Mouse (Mus musculus) testis, postnatal 14 days (tissue): Measurements from ENCODE around the gene Cacna1c.

Source experiments
- DNase-seq: peaks from one replicate; pipeline ENCODE4 v3.0.0; 2021; ENCODE audit warnings: low spot score

The Cacna1c gene

GRCm38 (mm10) chr6:118742701-118743100, 453.5 kb downstream of the Cacna1c start:
- DNase-seq = no peak

- DNase-seq = no peak
These were observed 454.4 kb downstream of the Cacna1c start for GRCm38 (mm10) chr6:118741841-118742240.

- DNase-seq = no peak
These were observed 456.1 kb downstream of the Cacna1c start for GRCm38 (mm10) chr6:118739961-118740599.

- DNase-seq = no peak
These were observed 456.9 kb downstream of the Cacna1c start for GRCm38 (mm10) chr6:118739344-118739743.

- no peak for DNase-seq
These were observed 457.6 kb downstream of the Cacna1c start for GRCm38 (mm10) chr6:118738656-118739055.

- DNase-seq = no peak
These were observed 459.1 kb downstream of the Cacna1c start for GRCm38 (mm10) chr6:118737078-118737477.

- no peak for DNase-seq
These were observed 459.7 kb downstream of the Cacna1c start for GRCm38 (mm10) chr6:118736491-118736890.

- no peak for DNase-seq
These were observed 461.1 kb downstream of the Cacna1c start for GRCm38 (mm10) chr6:118735145-118735544.

- DNase-seq = no peak
These were observed 464.3 kb downstream of the Cacna1c start for GRCm38 (mm10) chr6:118731937-118732336.

- no peak for DNase-seq
These were observed 471.3 kb downstream of the Cacna1c start for GRCm38 (mm10) chr6:118724908-118725307.

GRCm38 (mm10) chr6:118724388-118724787, 471.8 kb downstream of the Cacna1c start:
- no peak for DNase-seq

- no peak for DNase-seq
These were observed 473.9 kb downstream of the Cacna1c start for GRCm38 (mm10) chr6:118722336-118722735.

- no peak for DNase-seq
These were observed 476.7 kb downstream of the Cacna1c start for GRCm38 (mm10) chr6:118719486-118719885.

GRCm38 (mm10) chr6:118713286-118713685, 482.9 kb downstream of the Cacna1c start:
- no peak for DNase-seq

- no peak for DNase-seq
These were observed 484.4 kb downstream of the Cacna1c start for GRCm38 (mm10) chr6:118711677-118712322.

- no peak for DNase-seq
These were observed 489.2 kb downstream of the Cacna1c start for GRCm38 (mm10) chr6:118707066-118707465.

GRCm38 (mm10) chr6:118705840-118706239, 490.4 kb downstream of the Cacna1c start:
- DNase-seq = no peak

- no peak for DNase-seq
These were observed 501.6 kb downstream of the Cacna1c start for GRCm38 (mm10) chr6:118694626-118695025.

- DNase-seq = no peak
These were observed 506.8 kb downstream of the Cacna1c start for GRCm38 (mm10) chr6:118689447-118689846.

- DNase-seq = no peak
These were observed 507.4 kb downstream of the Cacna1c start for GRCm38 (mm10) chr6:118688856-118689255.

GRCm38 (mm10) chr6:118680814-118681213, 515.4 kb downstream of the Cacna1c start:
- DNase-seq = no peak

GRCm38 (mm10) chr6:118678031-118678430, 518.2 kb downstream of the Cacna1c start:
- no peak for DNase-seq

GRCm38 (mm10) chr6:118677306-118677705, 518.9 kb downstream of the Cacna1c start:
- DNase-seq = no peak

GRCm38 (mm10) chr6:118674781-118675180, 521.4 kb downstream of the Cacna1c start:
- DNase-seq = no peak
